Mouse (Mus musculus): Measurements from ENCODE around the gene Ap3s2. TPM values are rescaled to one million over a fixed set of nuclear protein-coding genes. Genes with fewer than 3 reads are reported as not detected.

Gene Ap3s2
- polyA plus RNA-seq, 1 experiment from 2014 or later, result 53.2 TPM

GRCm38 (mm10) chr7:79900753-79901152, 19.7 kb downstream of the Ap3s2 start:
- H3K9me3 ChIP-seq (ENCODE audit: control insufficient read depth, low read length), result no peaks in the 10 kb centered on the region
- WGBS, result 96% methylated on average over 6 of the region's 6 CpGs
- H3K36me3 ChIP-seq (ENCODE audit: control insufficient read depth, insufficient read depth, low read length), result peaks cover 2% of the 10 kb centered on the region; the same call in 1 of the 2 replicates
- no peak overlapping the region for H3K9ac ChIP-seq (ENCODE audit: low read length)
- H3K27me3 ChIP-seq (ENCODE audit: control insufficient read depth, insufficient read depth, low read length), result no peaks in the 10 kb centered on the region
- H3K4me3 ChIP-seq (ENCODE audit: low read depth, low read length), result no peak overlapping the region
- H3K4me2 ChIP-seq (ENCODE audit: low read depth), result no peak overlapping the region
- DNase-seq (ENCODE audit: low spot score), result no peak
- no peak for ATAC-seq (ENCODE audit: insufficient read depth, low FRiP score, low TSS enrichment)
- H3K27ac ChIP-seq (ENCODE audit: low read depth, low read length), result no peak overlapping the region
- no peaks in the 10 kb centered on the region for H3K4me1 ChIP-seq (ENCODE audit: control insufficient read depth, insufficient read depth, low read length)

DNA sequence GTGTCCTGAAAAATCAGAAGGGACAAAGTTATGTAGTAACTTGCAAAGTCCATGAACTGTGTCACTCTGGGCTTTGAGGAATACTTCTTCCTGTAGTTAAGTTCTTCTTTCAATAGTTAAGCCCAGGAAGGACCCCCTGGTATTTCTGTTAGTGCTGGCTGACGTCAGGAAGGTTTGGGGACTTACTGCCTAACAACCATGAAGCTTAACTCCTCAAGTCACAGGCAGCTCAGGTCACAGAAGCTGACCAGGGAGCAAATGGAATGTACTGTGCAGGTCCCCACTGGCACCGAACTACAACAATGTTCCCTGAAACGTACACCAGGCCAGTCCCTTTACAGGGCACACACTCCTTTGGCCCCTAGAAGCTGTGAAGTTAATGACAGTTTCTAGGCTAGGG, 25.2 kb downstream of the Ap3s2 start:
- Histone ChIP-seq H3K27me3 (ENCODE audit: control insufficient read depth, insufficient read depth, low read length) (no peaks in the 10 kb centered on the region), H3K4me1 (ENCODE audit: control insufficient read depth, insufficient read depth, low read length) (no peaks in the 10 kb centered on the region), H3K4me2 (ENCODE audit: low read depth) (no peak overlapping the region), H3K9me3 (ENCODE audit: control insufficient read depth, low read length) (no peaks in the 10 kb centered on the region), H3K4me3 (ENCODE audit: low read depth, low read length) (no peak overlapping the region), H3K9ac (ENCODE audit: low read length) (no peak overlapping the region), H3K27ac (ENCODE audit: low read depth, low read length) (no peak overlapping the region), H3K36me3 (ENCODE audit: control insufficient read depth, insufficient read depth, low read length) (no peaks in the 10 kb centered on the region; the same call in 1 of the 2 replicates)
- no peak for DNase-seq (ENCODE audit: low spot score)
- WGBS, result 71% methylated on average over 3 of the region's 3 CpGs
- no peak for ATAC-seq (ENCODE audit: insufficient read depth, low FRiP score, low TSS enrichment)

GRCm38 (mm10) chr7:79894790-79895189, 25.7 kb downstream of the Ap3s2 start:
- no peak for DNase-seq (ENCODE audit: low spot score)
- Histone ChIP-seq H3K27ac (ENCODE audit: low read depth, low read length) (no peak overlapping the region), H3K36me3 (ENCODE audit: control insufficient read depth, insufficient read depth, low read length) (no peaks in the 10 kb centered on the region; the same call in 1 of the 2 replicates), H3K4me2 (ENCODE audit: low read depth) (no peak overlapping the region), H3K27me3 (ENCODE audit: control insufficient read depth, insufficient read depth, low read length) (no peaks in the 10 kb centered on the region), H3K4me1 (ENCODE audit: control insufficient read depth, insufficient read depth, low read length) (no peaks in the 10 kb centered on the region), H3K4me3 (ENCODE audit: low read depth, low read length) (no peak overlapping the region), H3K9ac (ENCODE audit: low read length) (no peak overlapping the region), H3K9me3 (ENCODE audit: control insufficient read depth, low read length) (no peaks in the 10 kb centered on the region)
- no peak for ATAC-seq (ENCODE audit: insufficient read depth, low FRiP score, low TSS enrichment)
- WGBS, result 97% methylated on average over 1 of the region's 1 CpGs

GRCm38 (mm10) chr7:79892576-79893428, 27.6 kb downstream of the Ap3s2 start:
- Histone ChIP-seq H3K36me3 (ENCODE audit: control insufficient read depth, insufficient read depth, low read length) (no peaks in the 10 kb centered on the region; the same call in 1 of the 2 replicates), H3K27ac (ENCODE audit: low read depth, low read length) (no peak overlapping the region), H3K9me3 (ENCODE audit: control insufficient read depth, low read length) (no peaks in the 10 kb centered on the region), H3K4me2 (ENCODE audit: low read depth) (no peak overlapping the region), H3K9ac (ENCODE audit: low read length) (no peak overlapping the region), H3K4me3 (ENCODE audit: low read depth, low read length) (no peak overlapping the region), H3K4me1 (ENCODE audit: control insufficient read depth, insufficient read depth, low read length) (no peaks in the 10 kb centered on the region), H3K27me3 (ENCODE audit: control insufficient read depth, insufficient read depth, low read length) (no peaks in the 10 kb centered on the region)
- ATAC-seq (ENCODE audit: insufficient read depth, low FRiP score, low TSS enrichment) (no peak), DNase-seq (ENCODE audit: low spot score) (no peak)
- 88% methylated on average over 6 of the region's 6 CpGs for WGBS

DNA sequence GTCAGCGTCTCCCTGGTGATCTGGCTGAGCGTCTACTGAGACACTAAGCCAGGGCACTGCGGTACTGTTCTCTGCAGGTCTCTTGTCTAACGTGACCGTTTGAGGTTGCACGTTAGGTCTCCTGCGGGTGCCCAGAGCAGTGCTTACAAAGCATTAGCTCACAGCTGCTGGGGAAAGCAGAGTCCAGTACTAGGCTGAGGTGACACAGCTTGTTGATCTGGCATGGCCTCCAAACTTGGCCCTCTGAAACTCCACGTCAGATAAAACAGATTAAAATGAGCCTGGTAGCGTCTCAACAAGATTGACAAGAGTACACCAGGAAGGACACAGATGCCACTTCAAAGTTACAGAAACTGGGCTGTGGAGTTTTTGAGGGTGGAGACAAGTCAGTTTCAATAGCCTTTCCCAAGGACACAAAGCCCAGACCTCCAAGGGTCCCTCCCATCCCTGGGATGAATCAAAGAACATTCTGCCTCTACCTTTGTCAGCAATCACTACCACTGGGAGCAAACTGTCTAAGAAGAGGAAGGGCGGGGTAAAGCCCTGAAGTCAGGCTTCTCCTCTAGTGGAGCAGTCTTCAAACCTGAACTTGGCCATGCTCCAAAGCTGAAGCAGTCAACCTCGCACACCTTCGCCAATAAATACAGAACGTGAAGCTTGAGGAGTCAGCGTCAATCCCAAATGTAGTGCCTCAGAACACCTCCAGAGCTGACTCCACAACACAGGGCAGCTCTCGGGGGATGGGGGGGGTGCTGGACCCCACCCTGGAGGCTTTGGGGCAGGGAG, 29.8 kb downstream of the Ap3s2 start:
- Histone ChIP-seq H3K4me2 (ENCODE audit: low read depth) (no peak overlapping the region), H3K4me3 (ENCODE audit: low read depth, low read length) (no peak overlapping the region), H3K9me3 (ENCODE audit: control insufficient read depth, low read length) (no peaks in the 10 kb centered on the region), H3K36me3 (ENCODE audit: control insufficient read depth, insufficient read depth, low read length) (no peaks in the 10 kb centered on the region; the same call in 1 of the 2 replicates), H3K9ac (ENCODE audit: low read length) (no peak overlapping the region), H3K4me1 (ENCODE audit: control insufficient read depth, insufficient read depth, low read length) (no peaks in the 10 kb centered on the region), H3K27me3 (ENCODE audit: control insufficient read depth, insufficient read depth, low read length) (no peaks in the 10 kb centered on the region), H3K27ac (ENCODE audit: low read depth, low read length) (no peak overlapping the region)
- no peak for ATAC-seq (ENCODE audit: insufficient read depth, low FRiP score, low TSS enrichment)
- WGBS, result 92% methylated on average over 15 of the region's 15 CpGs
- DNase-seq (ENCODE audit: low spot score), result no peak

GRCm38 (mm10) chr7:79888603-79889002, 31.8 kb downstream of the Ap3s2 start:
- DNase-seq (ENCODE audit: low spot score) (no peak), ATAC-seq (ENCODE audit: insufficient read depth, low FRiP score, low TSS enrichment) (no peak)
- no peaks in the 10 kb centered on the region for H3K27me3 ChIP-seq (ENCODE audit: control insufficient read depth, insufficient read depth, low read length)
- H3K4me2 ChIP-seq (ENCODE audit: low read depth), result no peak overlapping the region
- H3K4me1 ChIP-seq (ENCODE audit: control insufficient read depth, insufficient read depth, low read length), result no peaks in the 10 kb centered on the region
- WGBS, result 88% methylated on average over 9 of the region's 9 CpGs
- H3K4me3 ChIP-seq (ENCODE audit: low read depth, low read length), result no peak overlapping the region
- no peak overlapping the region for H3K9ac ChIP-seq (ENCODE audit: low read length)
- H3K27ac ChIP-seq (ENCODE audit: low read depth, low read length), result no peak overlapping the region
- no peaks in the 10 kb centered on the region for H3K36me3 ChIP-seq (ENCODE audit: control insufficient read depth, insufficient read depth, low read length)
- H3K9me3 ChIP-seq (ENCODE audit: control insufficient read depth, low read length), result no peaks in the 10 kb centered on the region

GRCm38 (mm10) chr7:79883613-79884334, 36.7 kb downstream of the Ap3s2 start:
- Histone ChIP-seq H3K36me3 (ENCODE audit: control insufficient read depth, insufficient read depth, low read length) (peaks cover 4% of the 10 kb centered on the region; the same call in 1 of the 2 replicates), H3K4me3 (ENCODE audit: low read depth, low read length) (no peak overlapping the region), H3K4me2 (ENCODE audit: low read depth) (no peak overlapping the region), H3K9me3 (ENCODE audit: control insufficient read depth, low read length) (no peaks in the 10 kb centered on the region), H3K27me3 (ENCODE audit: control insufficient read depth, insufficient read depth, low read length) (no peaks in the 10 kb centered on the region), H3K9ac (ENCODE audit: low read length) (no peak overlapping the region), H3K27ac (ENCODE audit: low read depth, low read length) (no peak overlapping the region), H3K4me1 (ENCODE audit: control insufficient read depth, insufficient read depth, low read length) (no peaks in the 10 kb centered on the region)
- 91% methylated on average over 7 of the region's 7 CpGs for WGBS
- ATAC-seq (ENCODE audit: insufficient read depth, low FRiP score, low TSS enrichment) (no peak), DNase-seq (ENCODE audit: low spot score) (no peak)

- Histone ChIP-seq H3K36me3 (ENCODE audit: control insufficient read depth, insufficient read depth, low read length) (peaks cover 4% of the 10 kb centered on the region; the same call in 1 of the 2 replicates), H3K4me2 (ENCODE audit: low read depth) (no peak overlapping the region), H3K9ac (ENCODE audit: low read length) (no peak overlapping the region), H3K4me1 (ENCODE audit: control insufficient read depth, insufficient read depth, low read length) (no peaks in the 10 kb centered on the region), H3K4me3 (ENCODE audit: low read depth, low read length) (no peak overlapping the region), H3K27me3 (ENCODE audit: control insufficient read depth, insufficient read depth, low read length) (no peaks in the 10 kb centered on the region), H3K27ac (ENCODE audit: low read depth, low read length) (no peak overlapping the region), H3K9me3 (ENCODE audit: control insufficient read depth, low read length) (no peaks in the 10 kb centered on the region)
- WGBS, result 94% methylated on average over 6 of the region's 6 CpGs
- DNase-seq (ENCODE audit: low spot score) (no peak), ATAC-seq (ENCODE audit: insufficient read depth, low FRiP score, low TSS enrichment) (no peak)
Measured at GRCm38 (mm10) chr7:79881901-79882300, 38.5 kb downstream of the Ap3s2 start.
